Mouse (Mus musculus): ENCODE measurements around the gene Loxl4. TPM values are rescaled to one million over a fixed set of nuclear protein-coding genes. Genes with fewer than 3 reads are reported as not detected.

Gene Loxl4
- polyA plus RNA-seq, 1 experiment from 2014 or later, result 0.25 TPM

GRCm38 (mm10) chr19:42600591-42600990 lies 12.0 kb downstream of the Loxl4 start:
- no peaks in the 10 kb centered on the region for H3K9me3 ChIP-seq (ENCODE audit: control insufficient read depth, low read length)
- ATAC-seq (ENCODE audit: low read depth), result no peak
- no peak overlapping the region for H3K4me2 ChIP-seq (ENCODE audit: low read depth, low read length)
- no peaks in the 10 kb centered on the region for H3K27me3 ChIP-seq (ENCODE audit: control insufficient read depth, insufficient read depth, low read length)
- H3K4me1 ChIP-seq (ENCODE audit: control insufficient read depth, insufficient read depth, low read length), result no peaks in the 10 kb centered on the region
- H3K36me3 ChIP-seq (ENCODE audit: control insufficient read depth, insufficient read depth, low read length), result no peaks in the 10 kb centered on the region
- H3K9ac ChIP-seq (replicated peaks; ENCODE audit: low read depth, low read length), result no peak overlapping the region
- 67% methylated on average over 3 of the region's 3 CpGs for WGBS
- H3K27ac ChIP-seq (ENCODE audit: low read depth, low read length), result no peak overlapping the region
- no peak overlapping the region for H3K4me3 ChIP-seq (ENCODE audit: low read depth, low read length)

DNA sequence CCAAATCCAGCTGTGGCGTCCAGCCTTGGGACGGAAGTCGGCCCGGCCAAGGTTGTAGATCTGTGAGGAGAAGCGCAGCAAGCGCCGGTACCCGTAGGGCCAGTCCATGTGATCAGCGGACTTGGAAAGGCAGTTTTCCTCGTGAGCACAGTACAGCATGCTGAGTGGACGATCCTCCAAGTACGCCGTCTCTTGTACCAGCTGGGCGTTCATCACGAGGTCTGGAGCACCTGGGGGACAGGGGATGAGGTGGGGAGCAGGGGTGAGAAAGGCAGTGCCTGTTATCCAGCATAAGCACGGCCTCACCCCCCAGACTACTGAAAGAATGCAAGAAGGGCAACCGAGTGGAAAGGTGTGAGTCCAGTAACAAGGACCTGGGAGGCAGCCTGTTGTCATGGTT lies 12.7 kb downstream of the Loxl4 start:
- H3K4me3 ChIP-seq (ENCODE audit: low read depth, low read length), result no peak overlapping the region
- no peaks in the 10 kb centered on the region for H3K9me3 ChIP-seq (ENCODE audit: control insufficient read depth, low read length)
- no peak overlapping the region for H3K4me2 ChIP-seq (ENCODE audit: low read depth, low read length)
- H3K36me3 ChIP-seq (ENCODE audit: control insufficient read depth, insufficient read depth, low read length), result no peaks in the 10 kb centered on the region
- ATAC-seq (ENCODE audit: low read depth), result no peak
- H3K9ac ChIP-seq (replicated peaks; ENCODE audit: low read depth, low read length), result no peak overlapping the region
- no peaks in the 10 kb centered on the region for H3K27me3 ChIP-seq (ENCODE audit: control insufficient read depth, insufficient read depth, low read length)
- no peak overlapping the region for H3K27ac ChIP-seq (ENCODE audit: low read depth, low read length)
- 89% methylated on average over 17 of the region's 17 CpGs for WGBS
- H3K4me1 ChIP-seq (ENCODE audit: control insufficient read depth, insufficient read depth, low read length), result no peaks in the 10 kb centered on the region

DNA sequence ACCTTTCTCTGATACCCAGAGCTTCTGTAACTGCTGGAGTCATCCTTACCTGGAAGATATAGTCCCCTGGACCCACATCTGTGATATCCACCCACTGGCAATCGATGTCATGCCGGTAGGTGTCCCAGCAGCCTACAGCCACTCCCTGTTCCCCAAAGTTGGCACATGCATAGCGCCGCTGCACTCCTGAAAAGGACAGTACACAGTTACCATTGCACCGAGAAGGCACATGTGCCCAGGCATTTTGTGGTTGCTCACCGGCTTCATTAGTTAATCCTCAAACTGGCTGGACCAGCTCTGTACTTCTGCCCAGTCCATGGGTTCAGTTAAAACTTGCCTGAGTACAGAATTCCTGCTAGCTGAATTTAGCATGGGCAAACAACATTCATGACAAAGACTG lies 14.7 kb downstream of the Loxl4 start:
- Histone ChIP-seq H3K9ac (replicated peaks; ENCODE audit: low read depth, low read length) (no peak overlapping the region), H3K27ac (ENCODE audit: low read depth, low read length) (no peak overlapping the region), H3K27me3 (ENCODE audit: control insufficient read depth, insufficient read depth, low read length) (no peaks in the 10 kb centered on the region), H3K9me3 (ENCODE audit: control insufficient read depth, low read length) (no peaks in the 10 kb centered on the region), H3K4me3 (ENCODE audit: low read depth, low read length) (no peak overlapping the region), H3K4me2 (ENCODE audit: low read depth, low read length) (no peak overlapping the region), H3K36me3 (ENCODE audit: control insufficient read depth, insufficient read depth, low read length) (no peaks in the 10 kb centered on the region), H3K4me1 (ENCODE audit: control insufficient read depth, insufficient read depth, low read length) (no peaks in the 10 kb centered on the region)
- no peak for ATAC-seq (ENCODE audit: low read depth)
- WGBS, result 95% methylated on average over 6 of the region's 6 CpGs

DNA sequence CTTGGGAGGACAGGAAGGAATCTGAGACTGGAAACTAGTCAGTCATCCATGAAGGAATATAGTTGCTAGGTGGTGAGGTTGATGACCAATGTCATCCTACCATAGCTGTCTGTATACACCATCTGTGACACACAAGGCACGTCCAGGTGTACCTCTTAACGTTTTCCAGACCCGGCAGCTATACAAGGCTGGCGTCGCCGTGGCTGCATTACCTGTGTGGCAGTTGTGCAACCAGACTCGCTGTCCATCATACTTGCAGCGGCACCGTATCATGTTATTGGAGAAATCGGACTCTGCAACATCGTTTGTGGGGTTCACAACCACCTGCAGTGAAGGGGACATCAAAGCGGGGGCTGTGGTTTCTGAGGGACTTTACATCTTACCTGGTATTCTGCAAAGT lies 15.3 kb downstream of the Loxl4 start:
- Histone ChIP-seq H3K9ac (replicated peaks; ENCODE audit: low read depth, low read length) (no peak overlapping the region), H3K27ac (ENCODE audit: low read depth, low read length) (no peak overlapping the region), H3K36me3 (ENCODE audit: control insufficient read depth, insufficient read depth, low read length) (no peaks in the 10 kb centered on the region), H3K4me2 (ENCODE audit: low read depth, low read length) (no peak overlapping the region), H3K27me3 (ENCODE audit: control insufficient read depth, insufficient read depth, low read length) (no peaks in the 10 kb centered on the region), H3K4me1 (ENCODE audit: control insufficient read depth, insufficient read depth, low read length) (no peaks in the 10 kb centered on the region), H3K4me3 (ENCODE audit: low read depth, low read length) (no peak overlapping the region), H3K9me3 (ENCODE audit: control insufficient read depth, low read length) (no peaks in the 10 kb centered on the region)
- ATAC-seq (ENCODE audit: low read depth), result no peak
- 95% methylated on average over 12 of the region's 12 CpGs for WGBS

GRCm38 (mm10) chr19:42595066-42595465 lies 17.5 kb downstream of the Loxl4 start:
- no peak overlapping the region for H3K9ac ChIP-seq (replicated peaks; ENCODE audit: low read depth, low read length)
- no peaks in the 10 kb centered on the region for H3K4me1 ChIP-seq (ENCODE audit: control insufficient read depth, insufficient read depth, low read length)
- 96% methylated on average over 6 of the region's 6 CpGs for WGBS
- ATAC-seq (ENCODE audit: low read depth), result no peak
- no peaks in the 10 kb centered on the region for H3K9me3 ChIP-seq (ENCODE audit: control insufficient read depth, low read length)
- no peaks in the 10 kb centered on the region for H3K36me3 ChIP-seq (ENCODE audit: control insufficient read depth, insufficient read depth, low read length)
- H3K4me2 ChIP-seq (ENCODE audit: low read depth, low read length), result no peak overlapping the region
- no peak overlapping the region for H3K27ac ChIP-seq (ENCODE audit: low read depth, low read length)
- H3K27me3 ChIP-seq (ENCODE audit: control insufficient read depth, insufficient read depth, low read length), result no peaks in the 10 kb centered on the region
- H3K4me3 ChIP-seq (ENCODE audit: low read depth, low read length), result no peak overlapping the region

GRCm38 (mm10) chr19:42593456-42593855 lies 19.2 kb downstream of the Loxl4 start:
- WGBS, result 90% methylated on average over 6 of the region's 6 CpGs
- no peaks in the 10 kb centered on the region for H3K4me1 ChIP-seq (ENCODE audit: control insufficient read depth, insufficient read depth, low read length)
- H3K4me2 ChIP-seq (ENCODE audit: low read depth, low read length), result no peak overlapping the region
- H3K9me3 ChIP-seq (ENCODE audit: control insufficient read depth, low read length), result no peaks in the 10 kb centered on the region
- H3K27me3 ChIP-seq (ENCODE audit: control insufficient read depth, insufficient read depth, low read length), result no peaks in the 10 kb centered on the region
- no peaks in the 10 kb centered on the region for H3K36me3 ChIP-seq (ENCODE audit: control insufficient read depth, insufficient read depth, low read length)
- no peak overlapping the region for H3K4me3 ChIP-seq (ENCODE audit: low read depth, low read length)
- no peak overlapping the region for H3K27ac ChIP-seq (ENCODE audit: low read depth, low read length)
- H3K9ac ChIP-seq (replicated peaks; ENCODE audit: low read depth, low read length), result no peak overlapping the region
- no peak for ATAC-seq (ENCODE audit: low read depth)

DNA sequence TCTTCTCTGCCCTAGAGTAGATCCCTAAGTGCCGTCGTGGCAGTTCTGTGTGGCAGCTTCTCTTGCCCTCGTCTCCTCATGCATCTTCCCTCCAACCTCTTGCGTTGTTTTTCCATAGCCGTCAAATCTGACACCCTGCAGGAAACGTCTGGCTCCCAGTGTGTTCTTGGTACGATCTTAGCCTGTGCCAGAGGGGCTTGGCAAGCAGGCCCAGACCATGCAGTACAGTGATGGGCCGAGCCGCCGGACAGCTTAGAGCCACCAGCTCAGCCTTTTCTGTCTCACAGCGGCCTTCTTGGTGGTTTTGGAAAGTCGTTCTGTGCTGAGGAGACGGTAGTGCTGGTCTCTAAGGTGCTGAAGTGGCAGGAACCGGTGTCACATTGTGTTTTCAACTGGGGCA lies 21.1 kb downstream of the Loxl4 start:
- no peaks in the 10 kb centered on the region for H3K4me1 ChIP-seq (ENCODE audit: control insufficient read depth, insufficient read depth, low read length)
- H3K36me3 ChIP-seq (ENCODE audit: control insufficient read depth, insufficient read depth, low read length), result no peaks in the 10 kb centered on the region
- 48% methylated on average over 14 of the region's 14 CpGs for WGBS
- H3K9ac ChIP-seq (replicated peaks; ENCODE audit: low read depth, low read length), result no peak overlapping the region
- H3K4me3 ChIP-seq (ENCODE audit: low read depth, low read length), result no peak overlapping the region
- H3K9me3 ChIP-seq (ENCODE audit: control insufficient read depth, low read length), result no peaks in the 10 kb centered on the region
- H3K4me2 ChIP-seq (ENCODE audit: low read depth, low read length), result no peak overlapping the region
- H3K27ac ChIP-seq (ENCODE audit: low read depth, low read length), result no peak overlapping the region
- H3K27me3 ChIP-seq (ENCODE audit: control insufficient read depth, insufficient read depth, low read length), result no peaks in the 10 kb centered on the region
- ATAC-seq (ENCODE audit: low read depth), result no peak

DNA sequence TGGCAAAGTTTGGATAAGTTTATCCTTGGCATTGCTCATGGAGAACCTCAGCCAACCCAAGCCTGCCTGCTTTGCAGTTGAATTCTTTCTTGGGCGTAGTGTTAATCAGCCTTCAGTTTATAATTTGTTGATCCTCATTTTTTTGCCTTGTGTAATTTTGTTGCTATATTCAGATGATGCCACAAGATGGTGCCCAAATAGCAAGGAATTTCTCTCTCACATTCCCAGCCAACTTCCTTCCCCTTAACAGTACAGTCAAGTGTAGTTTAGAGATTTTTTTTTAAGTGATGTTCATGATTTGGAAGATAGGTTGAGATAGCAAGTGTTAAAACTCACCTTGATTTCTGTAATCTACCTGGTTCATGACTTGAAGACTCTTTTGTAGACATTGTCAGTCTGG lies 23.4 kb downstream of the Loxl4 start:
- 55% methylated on average over 1 of the region's 1 CpGs for WGBS
- Histone ChIP-seq H3K27me3 (ENCODE audit: control insufficient read depth, insufficient read depth, low read length) (no peaks in the 10 kb centered on the region), H3K4me1 (ENCODE audit: control insufficient read depth, insufficient read depth, low read length) (no peaks in the 10 kb centered on the region), H3K9ac (replicated peaks; ENCODE audit: low read depth, low read length) (no peak overlapping the region), H3K27ac (ENCODE audit: low read depth, low read length) (no peak overlapping the region), H3K9me3 (ENCODE audit: control insufficient read depth, low read length) (no peaks in the 10 kb centered on the region), H3K36me3 (ENCODE audit: control insufficient read depth, insufficient read depth, low read length) (no peaks in the 10 kb centered on the region), H3K4me2 (ENCODE audit: low read depth, low read length) (no peak overlapping the region), H3K4me3 (ENCODE audit: low read depth, low read length) (no peak overlapping the region)
- no peak for ATAC-seq (ENCODE audit: low read depth)

DNA sequence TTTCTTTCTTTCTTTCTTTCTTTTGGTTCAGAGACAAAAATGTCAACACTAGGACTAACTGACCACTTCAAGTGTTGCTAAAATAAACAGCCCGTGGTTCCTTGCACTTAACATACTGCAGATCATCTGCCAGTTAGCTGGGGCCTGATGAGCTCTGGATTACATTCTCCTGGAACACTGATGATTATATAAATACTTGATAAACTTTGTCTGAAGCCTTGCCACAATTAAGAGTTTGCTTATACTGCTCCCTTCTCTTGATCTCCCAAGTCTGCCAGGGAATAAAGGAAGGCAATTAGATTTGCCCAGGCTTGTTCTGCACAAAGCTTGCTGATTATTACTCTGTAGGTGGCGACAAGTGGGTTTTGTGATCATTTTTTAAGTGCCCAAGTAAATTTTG lies 24.9 kb downstream of the Loxl4 start:
- H3K4me3 ChIP-seq (ENCODE audit: low read depth, low read length), result no peak overlapping the region
- H3K9ac ChIP-seq (replicated peaks; ENCODE audit: low read depth, low read length), result no peak overlapping the region
- H3K4me1 ChIP-seq (ENCODE audit: control insufficient read depth, insufficient read depth, low read length), result no peaks in the 10 kb centered on the region
- no peaks in the 10 kb centered on the region for H3K36me3 ChIP-seq (ENCODE audit: control insufficient read depth, insufficient read depth, low read length)
- 74% methylated on average over 2 of the region's 2 CpGs for WGBS
- no peak overlapping the region for H3K4me2 ChIP-seq (ENCODE audit: low read depth, low read length)
- H3K27ac ChIP-seq (ENCODE audit: low read depth, low read length), result no peak overlapping the region
- no peaks in the 10 kb centered on the region for H3K27me3 ChIP-seq (ENCODE audit: control insufficient read depth, insufficient read depth, low read length)
- no peak for ATAC-seq (ENCODE audit: low read depth)
- no peaks in the 10 kb centered on the region for H3K9me3 ChIP-seq (ENCODE audit: control insufficient read depth, low read length)

DNA sequence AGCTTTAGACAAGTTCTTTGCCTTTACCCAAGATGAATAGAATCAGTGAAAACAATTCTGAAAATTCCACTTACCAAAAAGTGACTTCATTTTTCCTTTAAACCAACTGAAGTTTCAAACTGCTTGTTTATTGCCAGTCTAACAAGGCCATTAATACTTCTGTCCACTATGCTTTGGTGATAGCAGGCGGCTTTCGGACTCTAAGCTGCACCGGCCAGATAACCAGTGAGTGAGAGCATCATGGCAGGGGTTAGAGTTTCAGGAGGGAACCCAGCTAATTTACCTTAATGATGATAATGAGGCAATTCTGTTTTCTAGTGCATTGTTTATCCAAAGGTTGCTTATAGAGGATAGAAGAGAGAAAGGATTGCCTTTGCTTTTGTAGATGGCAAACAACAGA lies 28.4 kb downstream of the Loxl4 start:
- Histone ChIP-seq H3K9ac (replicated peaks; ENCODE audit: low read depth, low read length) (no peak overlapping the region), H3K4me2 (ENCODE audit: low read depth, low read length) (no peak overlapping the region)
- no peak for ATAC-seq (ENCODE audit: low read depth)

More for the DNA sequence above, 28.4 kb downstream of the Loxl4 start:
- no peak overlapping the region for H3K4me3 ChIP-seq (ENCODE audit: low read depth, low read length)
- no peaks in the 10 kb centered on the region for H3K9me3 ChIP-seq (ENCODE audit: control insufficient read depth, low read length)
- H3K27me3 ChIP-seq (ENCODE audit: control insufficient read depth, insufficient read depth, low read length), result no peaks in the 10 kb centered on the region
- no peak overlapping the region for H3K27ac ChIP-seq (ENCODE audit: low read depth, low read length)
- WGBS, result 75% methylated on average over 3 of the region's 3 CpGs
- no peaks in the 10 kb centered on the region for H3K36me3 ChIP-seq (ENCODE audit: control insufficient read depth, insufficient read depth, low read length)
- no peaks in the 10 kb centered on the region for H3K4me1 ChIP-seq (ENCODE audit: control insufficient read depth, insufficient read depth, low read length)

Data from neural tube, embryonic 14.5 days (tissue).